Mouse (Mus musculus): ENCODE results near the gene Asb16.

The Asb16 gene

GRCm38 (mm10) chr11:102309821-102310617, 41.5 kb downstream of the Asb16 start:
- DNase-seq (ENCODE audit: low read depth in 2 of 2, low spot score in 2 of 2): no peak

DNA sequence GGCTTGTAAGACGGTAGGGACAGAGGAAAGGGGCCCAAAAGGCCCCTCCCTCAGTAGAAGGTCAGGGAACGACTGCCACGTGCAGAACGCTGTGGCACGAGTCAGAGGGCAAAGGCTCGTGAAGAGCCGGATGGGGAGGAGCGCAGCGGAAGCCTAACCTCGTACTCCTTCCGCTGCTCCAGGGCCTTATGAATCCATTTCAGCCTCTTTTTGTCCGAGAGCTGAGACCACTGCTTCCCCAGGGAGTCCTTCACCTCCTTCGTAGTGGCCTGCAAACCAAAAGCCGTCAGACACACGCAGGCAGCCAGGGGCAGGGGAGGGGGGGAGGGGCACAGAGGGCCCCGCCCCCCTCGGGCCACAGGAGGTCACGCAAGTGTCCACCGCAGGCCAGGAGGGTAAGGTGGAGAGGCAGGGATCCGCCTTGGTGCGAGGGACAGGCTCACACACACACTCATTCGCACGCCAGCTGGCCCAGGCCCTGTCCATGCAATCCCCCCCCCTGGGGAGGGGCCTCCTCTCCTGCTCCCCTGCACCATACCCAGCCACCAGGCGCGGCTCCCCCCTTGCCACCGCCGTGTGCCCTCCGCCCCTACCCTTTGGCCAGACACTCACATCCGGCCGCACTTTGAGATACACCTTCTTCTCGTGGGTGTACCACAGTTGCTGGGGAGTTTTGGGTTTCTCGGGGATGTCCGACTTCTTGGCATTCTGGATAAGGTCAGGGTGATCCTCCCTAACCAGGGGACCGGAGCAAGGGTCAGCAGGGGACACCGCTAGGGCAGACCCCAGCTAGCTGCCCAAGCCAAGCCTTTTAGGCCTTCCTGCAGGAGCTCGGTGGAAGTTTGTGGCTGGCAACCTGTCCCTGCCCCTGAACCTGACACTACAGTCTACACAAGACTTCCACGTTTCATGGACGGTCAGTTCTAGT, 42.5 kb downstream of the Asb16 start:
- DNase-seq (ENCODE audit: low read depth in 2 of 2, low spot score in 2 of 2): no peak

DNA sequence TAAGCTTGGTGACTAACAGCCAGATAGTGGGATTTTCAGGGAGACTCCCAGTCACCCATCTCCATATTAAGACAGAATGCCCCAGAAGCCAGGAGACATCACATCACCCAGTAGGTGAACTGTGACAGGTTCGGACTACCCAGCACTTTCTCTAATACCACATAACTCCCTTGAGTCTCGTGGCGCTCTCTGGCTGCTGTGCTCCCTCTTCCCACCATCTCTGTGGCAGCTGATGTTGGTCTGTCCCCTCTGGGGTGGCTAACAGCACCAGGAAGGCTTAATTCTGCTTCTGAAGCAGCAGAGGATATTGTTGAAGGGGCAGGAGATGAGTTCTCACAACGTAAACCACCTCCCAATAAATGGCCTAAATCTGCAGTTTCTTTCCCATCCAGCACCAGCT, 43.4 kb downstream of the Asb16 start:
- no peak for DNase-seq (ENCODE audit: low read depth in 2 of 2, low spot score in 2 of 2)

DNA sequence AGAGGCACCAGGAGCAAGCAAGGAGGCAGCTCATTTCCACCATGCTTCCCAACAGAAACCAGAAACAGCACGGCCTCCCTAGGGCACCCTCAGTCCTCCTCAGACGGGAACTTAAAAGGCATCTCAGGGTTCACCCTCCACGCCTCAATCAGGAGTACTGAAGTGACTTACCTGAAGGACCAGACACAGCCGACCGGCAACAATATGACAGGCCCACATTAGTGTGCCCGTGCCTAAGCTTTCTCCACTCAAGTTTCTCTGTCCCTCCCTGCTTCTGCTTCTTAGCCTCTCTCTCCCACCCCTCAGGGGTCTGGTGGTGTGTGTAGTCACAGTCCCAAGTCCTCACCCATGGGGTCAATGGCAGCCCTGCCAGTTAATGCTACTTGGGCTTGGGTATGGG, 44.0 kb downstream of the Asb16 start:
- no peak for DNase-seq (ENCODE audit: low read depth in 2 of 2, low spot score in 2 of 2)

DNA sequence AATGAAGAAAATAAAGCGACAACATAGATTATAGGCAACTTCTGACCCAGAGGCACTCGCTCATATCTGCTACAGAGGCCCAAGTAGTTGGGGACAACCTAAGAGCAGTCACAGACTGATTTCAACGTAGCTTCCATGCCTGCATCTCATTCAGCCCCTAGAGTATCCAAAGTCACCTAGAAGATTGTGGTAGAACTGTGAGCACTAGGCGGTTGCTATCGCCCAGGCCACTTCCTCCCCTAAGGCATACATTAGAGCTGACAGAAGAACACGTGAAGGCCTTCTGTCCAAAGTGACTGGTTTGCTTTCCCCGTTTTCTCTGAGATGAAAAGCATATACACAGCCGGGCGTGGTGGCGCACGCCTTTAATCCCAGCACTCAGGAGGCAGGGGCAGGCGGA, 45.8 kb downstream of the Asb16 start:
- no peak for DNase-seq (ENCODE audit: low read depth in 2 of 2, low spot score in 2 of 2)

GRCm38 (mm10) chr11:102315690-102316571, 47.4 kb downstream of the Asb16 start:
- no peak for DNase-seq (ENCODE audit: low read depth in 2 of 2, low spot score in 2 of 2)

DNA sequence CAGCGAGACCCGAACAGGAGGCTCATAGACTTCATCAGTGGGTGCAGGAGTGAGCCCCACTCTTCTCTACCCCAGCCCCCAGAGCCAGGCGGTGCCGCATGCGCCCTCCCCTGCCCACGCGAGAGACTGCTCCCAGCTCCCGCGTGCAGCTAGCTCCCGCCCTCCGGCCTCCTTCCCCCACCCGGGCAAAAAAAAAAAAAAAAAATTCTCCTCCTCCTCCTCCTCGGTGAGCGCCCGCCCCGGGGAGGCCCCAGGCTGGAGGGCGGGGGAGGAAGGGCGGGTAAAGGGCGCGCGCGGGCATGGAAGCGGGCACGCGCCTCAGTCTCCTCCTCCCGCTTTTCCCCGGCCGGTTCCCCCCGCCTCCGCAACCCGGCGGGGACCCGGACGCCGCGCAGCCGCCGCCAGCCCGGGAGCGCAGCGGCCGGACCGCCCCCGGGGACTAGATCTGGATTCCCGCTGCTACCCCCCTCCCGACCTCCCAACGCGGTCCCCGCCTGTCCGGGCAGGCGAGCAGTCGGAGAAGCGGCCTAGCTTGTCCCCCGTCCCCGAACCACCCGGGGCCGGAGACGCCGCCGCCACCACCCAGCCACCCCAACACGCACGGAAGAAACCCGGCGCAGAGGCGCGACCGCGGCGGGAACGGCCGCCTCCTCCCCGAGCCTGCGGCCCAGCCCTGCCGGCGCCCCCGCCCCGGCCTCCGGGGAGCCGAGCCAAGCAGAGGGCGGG, 48.2 kb downstream of the Asb16 start:
- DNase-seq (ENCODE audit: low read depth in 2 of 2, low spot score in 2 of 2): peak; percentile 68 to 69

DNA sequence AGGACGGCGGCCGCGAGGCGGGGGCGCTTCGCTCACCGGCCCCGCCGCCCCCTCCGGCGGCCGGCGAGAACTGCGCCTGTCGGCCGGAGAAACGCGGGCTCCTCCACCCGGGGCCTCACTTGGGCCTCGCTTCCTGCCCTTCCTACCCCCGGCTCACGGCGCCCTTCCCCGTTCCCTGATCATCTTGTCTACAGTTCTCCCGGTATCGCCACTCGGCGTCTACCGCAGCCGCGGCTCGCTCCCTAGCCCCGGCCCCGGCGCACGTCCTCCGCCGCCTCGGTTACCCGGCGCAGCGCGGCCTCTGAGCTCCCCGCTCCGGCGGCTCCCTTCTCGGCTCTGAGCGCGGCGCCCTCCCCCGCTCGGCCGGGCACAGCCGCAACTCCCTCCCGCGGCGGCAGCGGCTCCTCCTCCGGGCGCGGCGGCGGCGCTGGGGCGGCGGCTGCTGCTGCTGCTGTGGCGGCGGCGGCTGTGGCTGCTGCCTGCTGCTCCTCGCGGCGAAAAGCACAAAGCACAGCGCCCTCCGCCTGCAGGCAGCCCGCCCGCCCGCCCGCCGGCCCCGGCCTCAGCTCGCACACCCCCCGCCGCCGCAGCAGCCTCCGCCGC, 48.9 kb downstream of the Asb16 start:
- peak; percentile 50 to 61 for DNase-seq (ENCODE audit: low read depth in 2 of 2, low spot score in 2 of 2)

DNA sequence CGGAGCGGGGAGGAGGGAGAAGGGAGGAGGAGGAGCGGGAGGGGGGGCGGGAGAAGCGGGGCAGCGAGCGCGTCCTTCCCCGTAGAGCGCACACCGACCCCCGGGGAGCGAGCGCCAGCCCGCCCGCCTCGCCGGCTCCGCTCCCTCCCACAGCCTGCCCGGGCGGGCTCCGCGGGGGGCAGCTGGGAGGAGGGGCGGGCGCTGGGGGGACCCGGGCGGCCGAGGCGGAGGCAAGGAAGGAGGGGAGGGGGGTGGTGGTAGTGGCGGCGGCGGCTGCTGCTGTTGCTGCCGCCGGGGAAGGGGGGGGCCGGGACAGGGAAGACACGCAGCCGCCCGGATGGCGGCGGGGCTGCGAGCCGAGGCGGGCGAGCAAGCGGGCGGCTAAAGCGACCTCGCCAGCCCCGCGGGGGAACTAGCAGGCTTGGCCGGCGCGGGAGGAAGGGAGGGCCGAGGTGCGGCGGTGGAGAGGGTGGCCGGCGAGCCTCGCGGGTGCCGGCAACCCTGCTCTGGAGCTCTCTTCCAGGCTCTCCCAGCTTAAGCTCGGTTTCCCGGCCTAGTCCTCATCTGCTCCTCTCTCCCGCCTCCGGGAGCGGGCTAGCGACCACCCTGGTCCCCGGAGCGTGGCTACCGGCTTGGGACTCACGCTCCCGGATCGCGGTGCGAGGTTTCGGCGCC, 49.5 kb downstream of the Asb16 start:
- DNase-seq (ENCODE audit: low read depth in 2 of 2, low spot score in 2 of 2): peak; percentile 25 to 48

GRCm38 (mm10) chr11:102318576-102319409, 50.2 kb downstream of the Asb16 start:
- peak; percentile 40 to 42 for DNase-seq (ENCODE audit: low read depth in 2 of 2, low spot score in 2 of 2)

DNA sequence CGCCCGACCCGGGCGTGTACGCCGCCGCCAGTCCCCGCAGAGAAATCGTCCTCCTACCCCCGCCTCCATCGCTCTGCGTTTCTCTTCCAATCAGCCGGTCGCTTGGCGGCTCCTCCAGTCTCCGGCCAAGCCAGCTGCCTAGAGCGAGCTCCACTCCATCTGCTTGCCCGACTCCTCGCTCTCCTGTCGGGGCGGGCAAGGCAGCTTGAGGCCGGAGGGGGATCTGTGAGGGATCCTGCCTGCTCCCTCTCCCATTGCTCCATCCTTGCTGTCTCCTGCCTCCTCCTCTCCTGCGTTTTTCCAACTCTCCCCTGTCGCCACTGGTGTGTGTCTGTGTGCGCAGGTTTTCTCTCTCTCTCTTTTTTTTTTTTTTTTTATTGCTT, 50.9 kb downstream of the Asb16 start, which contains the start of gene Ubtf:
TSS of gene Ubtf (minus strand) at position 333 of the 383 bp plus-strand sequence.
- DNase-seq (ENCODE audit: low read depth in 2 of 2, low spot score in 2 of 2): peak; percentile 63 to 65

DNA sequence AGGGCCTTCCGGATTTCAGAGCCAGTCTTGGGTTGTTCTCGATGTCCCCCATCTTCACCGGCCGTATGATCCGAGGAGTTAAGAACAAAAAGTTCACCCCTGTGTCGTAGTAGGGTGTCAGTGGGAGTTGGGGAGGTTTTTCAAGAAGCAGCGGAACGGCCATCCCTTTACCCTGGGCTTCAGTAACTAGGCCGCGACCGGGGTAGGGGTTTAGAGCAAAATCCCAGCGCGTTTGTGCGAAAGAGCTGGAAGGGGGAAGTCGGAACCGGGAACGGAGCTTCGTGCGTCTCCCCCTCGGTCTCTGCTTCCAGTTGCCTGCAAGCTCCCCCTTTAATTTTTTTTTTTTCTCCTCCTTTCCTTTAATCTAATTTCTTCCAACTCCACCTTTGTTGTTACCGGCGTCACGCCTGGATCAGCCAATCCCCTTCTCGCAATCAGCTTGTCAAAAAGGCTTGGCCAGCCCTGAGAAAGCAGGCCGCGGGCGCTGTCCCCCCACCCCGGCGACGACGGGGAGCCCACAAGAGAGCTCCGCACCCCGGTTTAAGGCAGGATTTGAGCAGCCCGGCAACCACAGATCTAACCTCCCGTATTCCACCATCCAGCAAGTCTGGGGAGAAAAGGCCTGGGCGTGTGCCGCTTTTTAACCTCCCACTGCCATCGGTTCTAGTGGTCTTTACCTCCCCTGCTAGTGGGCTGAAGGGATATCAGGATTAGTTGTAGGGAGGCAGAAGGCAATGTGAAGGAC, 51.6 kb downstream of the Asb16 start:
- peak; percentile 16 to 52 for DNase-seq (ENCODE audit: low read depth in 2 of 2, low spot score in 2 of 2)

GRCm38 (mm10) chr11:102320686-102321005, 52.1 kb downstream of the Asb16 start:
- no peak for DNase-seq (ENCODE audit: low read depth in 2 of 2, low spot score in 2 of 2)

DNA sequence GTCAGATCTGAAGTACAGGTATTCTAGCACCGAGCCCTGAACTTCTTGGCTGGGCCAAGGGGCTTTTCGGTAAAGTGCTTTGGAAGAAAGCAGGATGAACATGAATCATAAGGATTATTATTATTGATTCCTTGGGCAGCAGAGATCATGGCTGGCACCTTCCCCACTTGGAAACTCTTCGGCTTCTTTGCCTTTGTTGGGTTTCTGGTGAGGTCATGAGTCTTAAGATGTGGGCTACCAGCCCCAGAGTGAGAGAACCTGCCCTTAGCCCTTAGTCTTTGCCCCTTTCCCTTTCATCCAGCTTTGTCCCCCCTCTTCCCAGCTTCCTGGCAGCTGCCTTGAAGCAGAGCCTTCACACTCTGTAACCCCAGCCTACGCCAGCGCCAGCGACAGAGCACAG, 53.4 kb downstream of the Asb16 start:
- DNase-seq (ENCODE audit: low read depth in 2 of 2, low spot score in 2 of 2): no peak

- DNase-seq (ENCODE audit: low read depth in 2 of 2, low spot score in 2 of 2): no peak
These were observed 55.0 kb downstream of the Asb16 start for GRCm38 (mm10) chr11:102323516-102323915.

DNA sequence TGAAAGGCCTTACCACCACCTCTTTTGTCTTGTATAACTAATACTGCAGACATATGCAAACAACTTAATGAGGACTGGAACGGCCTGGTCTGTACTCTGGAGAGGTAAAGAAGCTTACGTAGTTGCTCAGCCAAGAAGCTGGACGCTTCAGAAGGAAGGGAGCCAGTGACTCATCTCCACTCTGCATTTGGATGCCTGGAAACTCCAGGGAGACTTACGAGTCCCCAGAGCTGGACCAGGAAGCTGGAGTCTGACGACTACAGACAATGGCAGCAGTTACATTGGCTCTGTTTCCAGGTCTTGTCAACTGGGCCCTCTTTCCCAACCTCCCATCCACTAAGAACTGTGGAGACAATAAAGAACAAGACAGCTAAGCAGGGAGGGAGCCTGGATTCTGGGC, 58.7 kb downstream of the Asb16 start:
- DNase-seq (ENCODE audit: low read depth in 2 of 2, low spot score in 2 of 2): no peak

DNA sequence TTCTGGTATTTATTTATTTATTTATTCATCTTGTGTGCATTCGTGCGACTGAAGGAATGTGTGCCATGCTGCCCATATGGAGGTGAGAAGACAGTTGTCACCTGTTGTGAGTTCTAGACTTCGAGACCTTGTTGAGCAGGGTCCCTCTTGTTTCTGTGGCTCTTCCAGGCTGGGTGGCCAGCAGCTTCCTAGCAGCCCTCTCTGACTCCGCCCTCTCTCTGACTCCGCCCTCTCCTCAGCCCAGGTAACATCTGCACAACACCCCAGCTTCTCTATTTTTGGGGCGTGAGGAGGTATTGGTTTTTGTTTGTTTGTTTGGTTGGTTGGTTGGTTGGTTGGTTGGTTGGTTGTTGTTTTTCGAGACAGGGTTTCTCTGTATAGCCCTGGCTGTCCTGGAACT, 59.3 kb downstream of the Asb16 start:
- no peak for DNase-seq (ENCODE audit: low read depth in 2 of 2, low spot score in 2 of 2)
